Mouse (Mus musculus): ENCODE data around the gene Zfp672. TPM values are rescaled to one million over a fixed set of nuclear protein-coding genes. Genes with fewer than 3 reads are reported as not detected.
A peak's percentile ranks its signal among the peaks of the same experiment; 100 is the strongest.
"Not testable (repeated sequence)": the region's sequence is repeated elsewhere in the genome, so short reads cannot be mapped to it uniquely, and the experiment has no call there.

Gene Zfp672
- total RNA-seq (2021) = 10 to 100 TPM; 45.8 to 49.7 TPM
- long read RNA-seq, experiment 1, transcript Zfp672-206 (3 exons, 426 nt) = major isoform, 12 of 25 reads
- long read RNA-seq, experiment 1, partial matches to known transcripts = 0 of 25 reads
- long read RNA-seq, experiment 1, other reads (novel, unspliced or antisense) = 7 of 25 reads
- long read RNA-seq, experiment 2, transcript Zfp672-206 (3 exons, 426 nt) = major isoform, 7 of 42 reads
- long read RNA-seq, experiment 2, partial matches to known transcripts = 1 of 42 reads
- long read RNA-seq, experiment 2, other reads (novel, unspliced or antisense) = 22 of 42 reads

DNA sequence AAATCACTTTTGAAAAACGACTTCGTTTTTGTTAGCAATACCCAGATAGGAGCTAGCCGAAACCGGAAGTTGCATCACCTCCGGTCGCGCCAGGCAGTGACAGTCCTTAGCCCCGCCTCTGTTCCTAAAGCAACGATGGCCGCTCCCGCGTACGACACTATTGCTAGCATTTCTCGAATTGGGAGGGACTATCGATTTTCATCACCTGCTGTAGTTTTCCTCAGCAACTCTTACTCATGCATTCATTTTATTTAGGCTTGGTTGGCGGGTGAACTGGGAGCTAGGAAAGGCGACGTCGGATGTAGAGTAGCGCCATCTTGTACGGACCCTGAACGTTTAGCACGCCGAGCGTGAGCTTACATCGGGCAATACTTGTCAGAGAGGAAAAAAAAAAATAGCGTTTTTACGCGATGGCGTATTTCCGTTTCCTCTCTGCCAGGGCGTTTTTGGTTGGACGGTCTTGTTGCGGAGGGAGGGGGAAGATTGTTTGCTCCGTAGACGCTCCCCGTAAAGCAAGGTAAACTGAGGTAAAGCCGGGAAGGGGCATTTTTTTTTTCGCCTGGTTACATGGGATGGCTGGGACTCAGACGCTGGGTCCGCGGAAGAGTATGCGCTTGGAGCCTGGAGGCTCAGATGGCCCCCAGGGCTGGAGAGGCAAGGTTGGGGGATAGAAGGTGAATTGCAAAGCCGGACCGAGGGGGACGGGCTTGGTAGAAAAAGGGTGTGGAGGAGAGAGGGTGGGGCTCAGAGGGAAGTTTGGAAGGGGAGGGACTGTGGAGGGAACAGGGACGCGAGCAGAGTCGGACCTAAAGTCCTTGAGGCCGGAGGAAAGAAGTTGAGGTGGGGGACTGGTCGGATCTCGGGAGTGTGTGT, at the start of gene Zfp672, which contains the start of gene Sh3bp5l:
Gene Zfp672 (minus strand): TSS at position 64 of the 873 bp plus-strand sequence.
Gene Sh3bp5l (plus strand): TSS at position 449 of the 873 bp plus-strand sequence.
- peak; percentile 46 to 69 for DNase-seq (ENCODE audit: low spot score in 2 of 2)

DNA sequence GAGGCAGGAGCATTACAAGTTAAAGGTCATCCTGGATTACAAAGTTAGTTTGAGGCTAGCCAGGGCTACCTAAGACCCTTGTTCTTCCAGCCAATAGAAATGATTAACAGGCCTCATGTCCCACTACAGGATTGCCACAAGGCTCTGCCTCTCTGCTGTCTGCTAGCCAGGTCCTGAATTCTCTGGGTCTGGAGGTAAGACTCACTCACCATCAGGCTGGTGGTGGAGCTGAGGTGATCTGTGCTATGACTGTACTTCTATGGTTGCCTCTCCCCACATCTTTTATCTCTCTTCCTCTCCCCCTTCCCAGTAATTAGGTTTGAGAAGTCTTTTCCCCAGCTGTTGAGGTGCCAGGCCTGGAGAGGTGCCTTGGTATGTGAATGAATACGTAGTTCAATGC, 49.4 kb upstream of the Zfp672 start:
- DNase-seq (ENCODE audit: low spot score in 2 of 2) = no peak

DNA sequence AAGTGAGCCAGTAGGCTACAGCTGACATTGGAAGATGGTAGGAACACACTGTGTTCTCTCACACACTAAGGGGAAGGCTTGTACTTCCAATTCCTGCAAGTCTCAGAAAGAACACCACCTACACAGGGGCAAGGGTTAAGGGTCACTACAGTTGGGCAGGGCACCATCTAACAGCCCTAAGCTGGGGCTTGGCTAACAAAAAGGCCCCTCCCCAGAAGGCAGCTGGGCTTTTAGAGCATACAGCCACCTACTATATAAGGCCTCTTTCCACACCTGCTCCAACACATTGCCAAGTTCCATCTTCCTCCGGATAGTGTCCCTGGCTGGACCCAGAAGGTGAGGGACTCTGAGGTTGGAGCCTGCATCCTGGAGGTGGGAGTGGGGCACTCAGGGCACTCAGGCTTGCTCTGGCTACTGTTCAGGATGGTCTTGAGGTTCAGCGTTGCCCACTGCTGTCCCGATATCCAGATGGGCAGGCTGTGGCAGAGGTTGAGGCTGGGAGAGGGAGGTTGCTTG, 48.7 kb upstream of the Zfp672 start, which contains the start of gene Lypd8:
Gene Lypd8 (plus strand): TSS at position 281 of the 516 bp plus-strand sequence.
- no peak for DNase-seq (ENCODE audit: low spot score in 2 of 2)

DNA sequence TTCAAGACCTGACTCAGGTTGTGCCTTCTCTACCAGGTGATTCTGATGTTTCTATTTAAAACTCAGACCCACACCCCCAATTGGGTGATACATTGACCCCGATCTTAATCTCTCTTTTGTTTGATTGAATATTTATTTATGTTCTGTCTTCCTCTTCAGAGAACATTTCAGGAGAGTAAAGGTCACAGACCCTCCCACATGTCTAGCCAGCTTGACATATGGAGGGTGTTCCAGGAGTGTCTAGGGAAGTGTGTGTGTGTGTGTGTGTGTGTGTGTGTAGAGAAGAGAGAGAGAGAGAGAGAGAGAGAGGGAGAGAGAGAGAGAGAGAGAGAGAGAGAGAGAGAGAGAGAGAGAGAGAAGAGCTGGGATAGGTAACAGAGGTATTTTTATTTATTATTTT, 47.5 kb upstream of the Zfp672 start:
- no peak for DNase-seq (ENCODE audit: low spot score in 2 of 2)

DNA sequence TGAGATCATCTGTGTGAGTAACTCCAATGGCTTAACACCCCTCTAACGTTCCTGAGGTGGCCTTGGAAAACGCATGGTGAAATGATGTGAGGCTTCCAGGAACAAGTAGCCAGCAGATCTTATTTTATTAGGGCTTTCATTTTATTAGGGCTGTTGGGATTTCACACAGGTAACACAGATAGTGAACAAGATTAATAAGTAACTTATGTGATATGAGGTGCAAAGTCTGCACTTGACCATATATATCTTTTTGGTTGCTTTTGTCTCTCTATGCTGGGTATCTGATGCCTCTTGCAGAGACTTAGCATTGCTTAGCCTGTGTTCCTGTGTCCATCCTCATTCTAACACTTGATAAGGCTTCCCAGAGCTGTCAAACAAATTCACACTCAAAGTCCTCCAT, 47.1 kb upstream of the Zfp672 start:
- DNase-seq (ENCODE audit: low spot score in 2 of 2) = no peak

DNA sequence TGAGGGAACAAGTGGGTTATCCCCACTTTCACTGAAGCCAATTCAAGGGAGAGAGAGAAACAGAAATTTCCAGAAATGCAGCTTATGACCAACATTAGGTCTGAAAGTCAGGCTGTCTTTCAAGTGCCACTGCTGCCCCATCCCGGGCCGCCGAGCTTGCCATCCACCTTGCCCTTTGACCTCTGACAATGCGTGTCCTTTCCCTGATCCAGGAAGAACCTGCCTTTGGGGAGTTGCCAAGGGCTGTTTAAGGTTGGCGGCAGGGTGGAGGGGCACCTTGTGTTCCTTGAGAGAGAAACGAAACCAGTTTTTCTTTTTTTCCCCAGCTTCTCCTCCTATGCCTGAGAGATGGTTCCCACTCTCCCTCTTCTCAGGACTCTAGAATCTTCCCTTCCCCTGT, 36.1 kb upstream of the Zfp672 start:
- not testable (repeated sequence) for DNase-seq (ENCODE audit: low spot score in 2 of 2)

DNA sequence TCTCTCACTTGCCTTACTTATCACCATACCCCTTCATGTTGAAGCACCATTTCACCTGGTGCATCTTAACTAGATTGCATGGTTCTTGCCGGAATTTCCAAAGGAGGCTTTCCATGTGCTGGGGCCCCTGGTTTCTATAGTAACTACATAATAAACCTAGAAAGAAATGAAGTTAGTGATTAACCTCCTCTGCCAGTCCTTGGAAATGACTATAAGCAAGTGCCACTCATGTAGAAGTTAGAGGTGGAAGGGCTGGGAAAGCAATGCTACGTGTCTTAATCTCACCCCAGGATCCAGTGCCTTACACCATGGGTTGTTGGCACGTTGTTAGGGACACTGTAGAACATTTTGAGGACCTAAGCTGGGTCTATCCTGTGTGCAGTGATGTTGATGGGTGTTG, 34.3 kb upstream of the Zfp672 start:
- no peak for DNase-seq (ENCODE audit: low spot score in 2 of 2)

DNA sequence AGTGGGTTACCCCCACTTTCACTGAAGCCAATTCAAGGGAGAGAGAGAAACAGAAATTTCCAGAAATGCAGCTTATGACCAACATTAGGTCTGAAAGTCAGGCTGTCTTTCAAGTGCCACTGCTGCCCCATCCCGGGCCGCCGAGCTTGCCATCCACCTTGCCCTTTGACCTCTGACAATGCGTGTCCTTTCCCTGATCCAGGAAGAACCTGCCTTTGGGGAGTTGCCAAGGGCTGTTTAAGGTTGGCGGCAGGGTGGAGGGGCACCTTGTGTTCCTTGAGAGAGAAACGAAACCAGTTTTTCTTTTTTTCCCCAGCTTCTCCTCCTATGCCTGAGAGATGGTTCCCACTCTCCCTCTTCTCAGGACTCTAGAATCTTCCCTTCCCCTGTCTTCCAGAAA, 32.4 kb upstream of the Zfp672 start:
- not testable (repeated sequence) for DNase-seq (ENCODE audit: low spot score in 2 of 2)

DNA sequence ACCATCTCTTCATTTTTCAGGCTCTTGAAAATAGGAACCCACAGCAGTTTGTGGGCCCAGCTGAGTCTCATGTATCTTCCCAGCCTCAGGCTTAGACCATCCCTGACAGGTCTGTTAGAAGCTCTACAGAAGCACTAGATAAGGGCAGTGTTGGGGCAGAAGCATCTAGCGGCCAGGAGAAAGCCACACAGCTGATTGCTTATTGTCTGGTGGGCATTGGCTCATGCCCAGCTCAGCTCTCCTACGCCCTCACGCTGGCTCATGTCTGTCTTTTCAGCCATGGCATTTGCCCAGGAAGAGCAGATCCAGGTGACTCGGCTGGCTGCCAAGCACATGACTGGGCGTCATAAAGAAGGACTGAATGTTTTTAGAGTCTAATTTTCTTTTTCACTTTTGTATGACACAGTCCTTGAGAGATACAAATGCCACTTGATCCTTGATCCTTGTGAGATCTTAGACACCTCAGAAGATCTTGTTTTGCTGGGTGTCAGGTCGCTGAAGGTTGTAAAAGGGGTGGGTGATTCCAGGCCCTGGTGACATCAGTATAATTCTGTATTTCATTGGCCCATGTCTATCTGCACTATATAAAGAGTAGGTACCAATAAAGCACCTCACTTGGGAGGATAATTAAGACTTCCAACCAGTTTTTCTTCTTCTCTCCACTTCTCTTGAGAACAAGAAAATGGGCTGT, 27.9 kb upstream of the Zfp672 start:
- DNase-seq (ENCODE audit: low spot score in 2 of 2) = no peak

DNA sequence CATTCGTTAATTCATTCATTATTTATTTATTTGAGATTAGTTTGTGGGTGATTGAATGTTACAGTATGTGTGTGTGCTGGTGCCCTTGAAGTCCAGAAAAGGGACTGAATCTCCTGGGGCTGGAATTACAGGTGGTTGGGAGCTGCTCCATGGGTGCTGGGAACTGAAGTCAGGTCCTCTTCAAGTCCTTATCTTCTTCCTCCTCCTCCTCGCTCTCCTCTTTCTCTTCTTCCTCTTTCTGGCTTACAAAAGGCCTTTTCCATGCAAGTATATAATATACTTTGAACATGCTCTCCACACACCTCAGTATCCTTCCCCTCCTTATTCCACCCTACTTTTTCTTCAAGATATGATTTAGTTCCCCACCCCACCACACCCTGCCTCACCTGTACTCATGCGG, 26.9 kb upstream of the Zfp672 start:
- DNase-seq (ENCODE audit: low spot score in 2 of 2) = no peak

DNA sequence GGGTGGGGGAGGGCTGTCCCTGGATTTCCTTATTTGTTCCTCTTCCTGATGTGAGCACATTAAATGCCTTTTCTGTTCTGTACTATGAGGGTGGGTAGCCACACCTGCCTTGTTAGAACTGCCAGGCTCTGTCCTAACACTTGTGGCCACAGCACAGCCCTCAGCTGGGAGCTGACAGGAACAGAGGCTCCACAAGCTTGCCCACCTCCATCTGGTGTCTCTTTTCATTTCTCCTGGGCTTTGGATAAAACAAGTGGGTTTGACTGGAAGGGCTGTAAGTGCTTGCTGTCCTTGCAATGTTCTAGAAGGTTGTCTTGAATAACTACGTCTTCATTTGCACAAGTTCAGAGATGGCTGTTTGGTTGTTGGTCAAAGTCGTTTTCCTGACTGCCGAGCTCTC, 24.8 kb upstream of the Zfp672 start:
- DNase-seq (ENCODE audit: low spot score in 2 of 2) = no peak

DNA sequence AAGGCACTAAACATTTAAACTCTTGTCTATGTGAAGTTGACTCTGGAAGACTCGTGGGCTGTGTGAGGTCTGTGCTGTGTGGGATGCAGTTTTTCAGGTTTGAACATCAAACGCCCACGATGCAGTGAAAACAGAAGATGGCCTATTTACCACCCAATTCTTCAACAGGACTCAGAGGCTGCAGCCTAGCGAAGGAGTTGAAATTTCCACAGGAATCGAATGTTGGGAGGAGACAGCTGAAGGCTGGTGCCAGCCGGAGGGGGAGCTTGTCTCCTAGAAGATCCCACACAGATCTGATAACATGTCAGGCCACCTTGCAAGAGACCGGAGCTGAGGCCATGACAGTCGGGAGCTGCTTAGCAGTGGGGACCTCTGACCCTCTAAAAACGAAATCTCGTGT, 24.3 kb upstream of the Zfp672 start:
- no peak for DNase-seq (ENCODE audit: low spot score in 2 of 2)

DNA sequence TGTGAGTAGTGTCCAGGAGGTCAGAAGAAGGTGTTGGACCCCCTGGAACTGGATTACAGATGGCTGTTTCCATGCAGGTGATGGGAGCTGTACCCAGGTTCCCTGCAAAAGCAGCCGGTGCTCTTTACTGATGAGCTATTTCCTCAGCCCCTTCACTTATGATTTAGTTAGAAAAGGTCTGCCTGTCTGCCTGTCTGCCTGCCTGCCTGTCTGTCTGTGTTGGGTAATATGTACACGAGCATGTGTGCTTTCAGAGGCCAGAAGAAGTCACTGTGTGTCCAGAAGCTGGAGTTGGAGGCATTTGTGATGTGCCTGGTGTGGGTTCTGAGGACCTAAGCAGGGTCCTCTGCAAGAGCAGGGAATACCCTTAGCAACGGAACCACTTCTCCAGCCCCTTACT, 23.6 kb upstream of the Zfp672 start:
- DNase-seq (ENCODE audit: low spot score in 2 of 2) = no peak

DNA sequence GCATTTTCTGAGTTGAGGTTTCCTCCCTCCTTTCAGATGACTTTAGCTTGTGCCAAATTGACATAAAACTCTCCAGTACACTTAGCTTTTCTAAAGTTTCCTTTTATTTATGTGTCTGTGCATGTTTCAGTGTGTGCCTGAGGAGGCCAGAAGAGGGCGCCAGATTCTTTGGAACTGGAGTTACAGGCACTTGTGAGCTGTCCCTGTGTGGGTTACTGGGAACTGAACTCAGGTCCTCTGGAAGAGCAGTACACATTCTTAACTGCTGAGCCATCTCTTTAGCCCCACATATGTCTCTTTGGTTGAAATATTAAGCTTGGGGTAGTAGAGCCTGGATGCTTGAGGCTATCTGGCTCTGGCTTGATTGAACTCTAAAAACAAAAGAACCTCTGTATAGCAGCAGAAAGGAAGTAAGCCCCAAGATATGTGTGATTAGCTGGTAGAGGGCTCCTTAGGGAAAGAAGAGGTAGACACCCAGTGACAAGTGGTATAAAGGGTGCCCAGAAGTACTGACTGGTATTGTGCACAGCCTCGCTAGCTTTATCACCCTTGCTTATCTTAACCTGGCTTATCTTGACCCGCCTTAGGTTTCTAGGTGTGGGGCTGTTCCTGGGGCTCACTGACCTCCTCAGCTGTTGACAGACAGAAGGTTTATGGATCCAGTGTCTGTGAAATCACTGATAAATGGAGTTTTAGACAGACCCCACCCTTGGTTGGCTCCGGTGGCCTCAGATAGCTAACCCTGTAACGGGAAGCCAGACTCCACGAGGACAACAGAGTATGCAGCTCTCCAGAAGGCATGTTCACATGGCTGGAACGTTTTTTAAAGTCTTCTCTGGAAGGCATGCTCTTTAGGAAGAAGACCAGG, 22.8 kb upstream of the Zfp672 start:
- DNase-seq (ENCODE audit: low spot score in 2 of 2) = no peak

DNA sequence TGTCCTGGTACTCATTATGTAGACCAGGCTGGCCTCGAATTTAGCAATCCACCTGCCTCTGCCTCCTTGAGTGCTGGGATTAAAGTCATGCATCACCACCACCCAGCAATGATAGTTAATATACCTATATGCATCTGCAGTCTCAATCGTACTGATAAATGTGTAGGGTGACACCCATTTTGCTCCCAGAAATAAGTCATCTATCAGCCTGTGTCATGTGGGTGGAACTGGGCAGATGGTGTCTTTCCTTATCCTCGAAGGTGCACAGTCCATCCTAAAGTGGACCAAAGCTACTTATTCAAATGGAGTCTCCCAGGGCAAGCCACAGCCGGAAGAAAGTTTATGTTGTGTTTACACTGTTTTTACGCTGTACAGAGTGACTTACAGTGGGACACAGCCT, 21.0 kb upstream of the Zfp672 start:
- no peak for DNase-seq (ENCODE audit: low spot score in 2 of 2)

DNA sequence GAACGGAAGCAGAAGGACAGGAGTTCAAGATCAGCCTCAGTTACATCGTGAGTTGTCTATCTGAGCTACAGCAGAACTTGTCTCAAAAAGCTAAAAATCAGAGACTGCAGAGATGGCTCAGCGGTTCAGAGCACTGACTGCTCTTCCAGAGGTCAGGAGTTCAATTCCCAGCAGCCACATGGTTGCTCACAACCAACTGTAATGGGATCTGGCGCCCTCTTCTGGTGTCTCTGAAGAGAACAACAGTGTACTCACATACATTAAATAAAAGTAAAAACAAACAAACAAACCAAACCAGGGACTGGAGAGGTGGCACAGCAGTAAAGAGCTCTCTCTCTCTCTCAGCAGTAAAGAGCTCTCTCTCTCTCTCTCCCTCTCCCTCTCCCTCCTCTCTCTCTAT, 20.5 kb upstream of the Zfp672 start:
- no peak for DNase-seq (ENCODE audit: low spot score in 2 of 2)

DNA sequence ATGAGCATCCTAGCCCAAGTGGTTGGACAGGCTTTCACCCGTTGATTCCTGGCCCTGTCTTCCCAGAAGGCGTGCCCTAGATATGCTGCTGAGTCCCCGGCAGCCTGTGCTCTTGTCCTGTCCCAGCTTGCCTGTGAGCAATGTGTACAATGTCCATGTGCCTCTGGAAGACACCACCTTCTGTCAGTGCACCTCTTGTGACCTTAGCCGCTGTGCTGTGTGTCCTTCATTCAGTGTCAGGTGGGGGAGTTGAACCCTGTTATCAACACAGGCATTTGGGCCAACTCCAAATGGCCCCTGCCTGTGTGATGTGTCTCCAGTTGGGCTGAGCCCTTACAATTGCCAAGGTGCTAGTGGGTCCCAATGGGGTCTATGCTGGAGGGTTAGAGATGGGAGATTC, 16.6 kb upstream of the Zfp672 start:
- no peak for DNase-seq (ENCODE audit: low spot score in 2 of 2)

DNA sequence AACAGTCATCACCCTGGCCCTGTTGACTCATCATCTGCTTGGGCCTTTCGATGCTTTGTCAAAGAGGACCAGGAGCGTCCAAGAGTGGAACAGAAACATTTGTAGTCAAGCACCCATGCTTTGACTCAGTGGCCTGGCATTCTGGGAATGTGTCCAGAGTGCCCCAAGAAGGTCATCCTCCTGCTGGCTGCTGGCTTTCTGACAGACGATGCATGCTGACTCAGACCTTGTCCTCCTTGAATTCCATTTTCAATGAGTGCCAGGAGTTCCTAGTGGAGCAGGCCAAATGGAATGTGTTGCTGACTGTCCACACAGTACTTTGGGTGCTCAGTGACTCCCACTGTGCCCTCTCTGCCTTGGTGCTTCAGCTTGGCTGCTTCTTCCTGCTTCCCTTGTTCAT, 4.6 kb upstream of the Zfp672 start:
- no peak for DNase-seq (ENCODE audit: low spot score in 2 of 2)

DNA sequence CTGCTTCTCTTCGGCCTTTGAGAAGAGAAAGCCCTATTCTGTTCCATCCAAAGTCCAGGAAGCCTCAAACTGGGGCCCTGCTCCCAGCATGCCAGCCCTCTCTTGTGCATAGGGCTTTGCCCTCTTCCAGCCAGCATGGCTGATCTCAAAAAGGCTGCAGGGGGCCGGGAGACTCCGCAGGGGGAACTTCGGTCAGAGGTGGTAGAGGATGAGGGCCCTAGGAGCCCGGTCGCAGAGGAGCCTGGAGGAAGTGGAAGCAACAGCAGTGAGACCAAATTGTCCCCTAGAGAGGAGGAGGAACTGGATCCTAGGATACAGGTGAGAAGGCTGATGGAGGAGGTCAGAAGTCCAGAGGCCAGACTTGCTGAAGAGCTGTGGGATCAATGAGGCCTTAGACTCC, 1.4 kb upstream of the Zfp672 start:
- DNase-seq (ENCODE audit: low spot score in 2 of 2) = no peak

DNA sequence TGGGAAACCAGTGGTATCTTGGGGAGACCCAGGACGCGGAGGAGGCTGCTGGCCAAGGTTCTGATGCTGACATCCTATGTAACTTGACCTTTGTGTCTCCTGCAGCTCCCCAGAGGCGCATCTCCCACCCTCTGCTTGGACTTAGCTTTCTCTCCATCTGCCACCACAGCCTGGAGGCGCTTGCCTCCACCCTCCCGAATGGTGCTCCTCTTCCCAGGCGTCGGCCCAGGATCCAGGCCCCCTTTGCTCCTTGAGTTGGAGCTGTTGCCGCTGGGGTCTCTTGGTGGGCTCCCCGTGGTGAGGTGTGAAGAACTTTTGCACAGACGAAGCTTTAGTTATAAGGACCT, 983 bp upstream of the Zfp672 start:
- DNase-seq (ENCODE audit: low spot score in 2 of 2) = no peak

DNA sequence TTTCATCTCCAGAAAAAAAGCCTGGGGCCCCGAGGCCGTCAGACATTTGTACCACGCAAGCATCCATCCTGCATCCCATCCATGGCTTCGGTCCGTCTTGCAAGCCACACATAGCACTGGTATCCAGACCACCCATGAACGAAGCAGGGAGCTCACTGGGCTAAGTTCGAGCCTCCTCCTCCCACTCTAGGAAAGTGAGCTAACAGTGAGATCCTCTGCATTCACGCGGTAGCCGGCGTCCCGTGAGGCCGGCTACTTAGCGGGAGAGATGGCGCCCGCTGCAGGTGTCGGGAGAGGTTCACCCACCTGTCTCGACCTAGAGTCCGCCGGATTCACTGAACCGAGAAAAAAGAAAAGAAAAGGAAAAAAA, 248 bp downstream of the Zfp672 start:
- no peak for DNase-seq (ENCODE audit: low spot score in 2 of 2)
